Mouse (Mus musculus) embryonic facial prominence, embryonic 14.5 days (tissue): ENCODE measurements around the gene Btbd8. TPM values are rescaled to one million over a fixed set of nuclear protein-coding genes. Genes with fewer than 3 reads are reported as not detected.

ENCODE experiments used
- ATAC-seq: fragments of 200-750 bp; cut with Nextera tagmentation; 2 replicates; pipeline ENCODE4 v1.8.0; 2017; ENCODE audit warnings: low read depth, moderate number of reproducible peaks, moderate TSS enrichment
- DNase-seq: peaks from one replicate; pipeline ENCODE4 v3.0.0-alpha.2; 2015; ENCODE audit warnings: low spot score
- H3K27ac ChIP-seq: fragments of 300-500 bp; sonication (generic); replicated peaks from 2 replicates; pipeline ENCODE4 v1.5.1; 2014; ENCODE audit warnings: low read depth, mild to moderate bottlenecking, low read length, moderate library complexity
- H3K27me3 ChIP-seq: fragments of 300-500 bp; sonication (generic); replicated peaks from 2 replicates; pipeline ENCODE4 v1.6.1; 2014; ENCODE audit warnings: low read length; ENCODE audit not compliant: control insufficient read depth, insufficient read depth
- H3K36me3 ChIP-seq: fragments of 300-500 bp; sonication (generic); 2 replicates; pipeline ENCODE4 v1.6.1; 2014; ENCODE audit warnings: low read length, mixed read lengths; ENCODE audit not compliant: control insufficient read depth, insufficient read depth
- H3K4me1 ChIP-seq: fragments of 300-500 bp; sonication (generic); 2 replicates; pipeline ENCODE4 v1.6.1; 2014; ENCODE audit warnings: antibody characterized with exemption, low read length; ENCODE audit not compliant: control insufficient read depth, insufficient read depth
- H3K4me2 ChIP-seq: fragments of 300-500 bp; sonication (generic); 2 replicates; pipeline ENCODE4 v1.6.1; 2014; ENCODE audit warnings: low read depth, mild to moderate bottlenecking, low read length, moderate library complexity, mixed read lengths
- H3K4me3 ChIP-seq: fragments of 300-500 bp; sonication (generic); 2 replicates; pipeline ENCODE4 v1.5.1; 2014; ENCODE audit warnings: low read depth, mild to moderate bottlenecking, low read length
- H3K9ac ChIP-seq: fragments of 300-500 bp; sonication (generic); 2 replicates; pipeline ENCODE4 v1.6.1; 2014; ENCODE audit warnings: low read depth, mild to moderate bottlenecking, low read length, moderate library complexity, mixed read lengths
- H3K9me3 ChIP-seq: fragments of 300-500 bp; sonication (generic); 2 replicates; pipeline ENCODE4 v1.6.1; 2016; ENCODE audit warnings: low read length; ENCODE audit not compliant: control insufficient read depth
- WGBS: fragments of 180-500 bp; shearing (Covaris S2); extraction: QIAGEN DNeasy Blood & Tissue Kit; methylation state at CpG from one replicate; pipeline ENCODE4 v1.1.7; 2014; 5-methylcytosine and 5-hydroxymethylcytosine counted together
- polyA plus RNA-seq: library from polyadenylated mRNA; unstranded; fragments of >200 nt; fragmentation: Nextera tagmentation; extraction: Ambion mirVana; gene quantifications from 2 replicates; pipeline ENCODE4 v1.2.1, GENCODE M21; 2014

The Btbd8 gene
- polyA plus RNA-seq, 1 experiment from 2014 or later: 4.8 TPM

DNA sequence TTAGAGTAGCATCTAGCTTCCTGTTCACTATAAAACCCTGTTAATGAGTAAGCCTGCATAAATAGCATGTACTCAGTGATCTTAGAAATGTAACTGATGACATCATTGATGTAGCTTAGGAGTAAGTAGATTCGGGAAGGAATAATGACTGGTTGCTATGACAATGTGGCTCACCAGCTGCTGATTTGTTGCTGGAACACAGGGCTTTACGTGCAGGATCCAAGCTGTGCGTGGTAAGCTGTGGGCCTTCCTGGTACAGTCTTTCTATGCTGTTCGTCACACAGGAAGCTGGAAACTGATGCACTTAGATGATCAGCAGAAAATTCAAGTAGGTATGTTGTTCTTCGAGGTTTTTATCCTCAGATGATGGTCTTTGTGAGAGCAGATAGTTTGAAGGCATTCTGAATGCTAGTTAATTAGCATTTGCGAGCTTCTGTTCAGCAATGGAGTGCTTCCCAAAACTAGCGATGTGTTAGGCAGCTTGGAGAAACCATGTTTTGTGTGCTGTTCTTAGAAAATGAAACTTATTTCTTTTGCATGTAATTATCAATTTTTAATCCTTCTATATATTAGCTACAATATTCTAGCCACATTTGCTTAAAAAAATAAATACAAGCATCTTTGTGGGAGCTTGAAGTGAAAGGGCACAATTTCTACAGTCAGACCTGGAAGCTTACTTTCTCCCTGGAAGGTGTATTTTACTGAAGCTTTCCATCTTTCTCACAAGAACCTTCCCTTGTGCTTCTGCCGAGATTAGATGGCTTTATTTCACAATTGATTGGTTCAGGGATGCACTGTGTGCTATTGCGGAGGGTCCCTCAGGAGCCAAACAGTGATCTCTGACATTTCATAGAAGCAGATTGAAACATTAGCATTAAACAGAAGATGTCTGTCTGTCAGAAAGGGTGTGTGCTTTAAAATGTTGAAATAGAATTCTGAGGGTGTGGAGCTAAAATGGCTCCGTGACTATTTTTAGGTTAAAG, 60.0 kb downstream of the Btbd8 start:
- no peak overlapping the region for H3K9ac ChIP-seq
- H3K4me1 ChIP-seq: no peaks in the 10 kb centered on the region
- DNase-seq: peak; percentile 54
- no peaks in the 10 kb centered on the region for H3K27me3 ChIP-seq
- ATAC-seq: peak; percentile 75; the same call in 1 of the 2 replicates
- no peak overlapping the region for H3K4me3 ChIP-seq
- peaks cover 4% of the 10 kb centered on the region; the same call in 1 of the 2 replicates for H3K36me3 ChIP-seq
- whole genome bisulfite sequencing: 60% methylated on average over 10 of the region's 10 CpGs
- peaks cover 3% of the 10 kb centered on the region; the same call in 1 of the 2 replicates for H3K9me3 ChIP-seq
- H3K4me2 ChIP-seq: no peak overlapping the region
- H3K27ac ChIP-seq: peak overlapping the region; percentile 13; the same call in 1 of the 2 replicates

DNA sequence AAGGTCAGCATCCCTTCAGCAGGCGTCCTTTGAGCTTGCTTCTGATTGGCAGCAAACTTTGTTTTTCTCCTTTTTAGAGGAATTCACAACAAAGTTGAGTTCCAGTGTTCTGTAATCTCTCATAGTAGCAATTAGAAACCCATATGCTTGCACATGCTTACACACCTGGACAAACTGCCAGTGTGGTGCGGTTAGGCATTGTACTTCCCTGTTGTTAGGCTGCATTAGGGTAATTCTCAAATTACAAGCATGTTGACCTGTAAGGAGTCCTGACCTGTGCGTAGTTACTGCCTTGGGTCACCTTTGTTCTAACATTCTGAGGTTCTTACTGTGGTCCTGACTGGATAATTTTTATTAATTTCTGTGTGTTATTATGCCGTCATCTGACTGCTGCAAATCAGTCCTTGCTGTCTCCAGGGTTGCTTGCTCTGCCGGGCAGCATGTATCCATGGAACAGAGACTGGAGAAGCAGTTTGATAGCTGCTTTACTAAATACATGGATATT, 61.1 kb downstream of the Btbd8 start:
- H3K9ac ChIP-seq: no peak overlapping the region
- no peak overlapping the region for H3K4me3 ChIP-seq
- DNase-seq: no peak
- no peak overlapping the region for H3K27ac ChIP-seq
- WGBS: 42% methylated on average over 5 of the region's 5 CpGs
- peaks cover 4% of the 10 kb centered on the region; the same call in 1 of the 2 replicates for H3K36me3 ChIP-seq
- no peak overlapping the region for H3K4me2 ChIP-seq
- H3K4me1 ChIP-seq: no peaks in the 10 kb centered on the region
- H3K27me3 ChIP-seq: no peaks in the 10 kb centered on the region
- peak; percentile 50; the same call in 1 of the 2 replicates for ATAC-seq
- peaks cover 3% of the 10 kb centered on the region; the same call in 1 of the 2 replicates for H3K9me3 ChIP-seq

DNA sequence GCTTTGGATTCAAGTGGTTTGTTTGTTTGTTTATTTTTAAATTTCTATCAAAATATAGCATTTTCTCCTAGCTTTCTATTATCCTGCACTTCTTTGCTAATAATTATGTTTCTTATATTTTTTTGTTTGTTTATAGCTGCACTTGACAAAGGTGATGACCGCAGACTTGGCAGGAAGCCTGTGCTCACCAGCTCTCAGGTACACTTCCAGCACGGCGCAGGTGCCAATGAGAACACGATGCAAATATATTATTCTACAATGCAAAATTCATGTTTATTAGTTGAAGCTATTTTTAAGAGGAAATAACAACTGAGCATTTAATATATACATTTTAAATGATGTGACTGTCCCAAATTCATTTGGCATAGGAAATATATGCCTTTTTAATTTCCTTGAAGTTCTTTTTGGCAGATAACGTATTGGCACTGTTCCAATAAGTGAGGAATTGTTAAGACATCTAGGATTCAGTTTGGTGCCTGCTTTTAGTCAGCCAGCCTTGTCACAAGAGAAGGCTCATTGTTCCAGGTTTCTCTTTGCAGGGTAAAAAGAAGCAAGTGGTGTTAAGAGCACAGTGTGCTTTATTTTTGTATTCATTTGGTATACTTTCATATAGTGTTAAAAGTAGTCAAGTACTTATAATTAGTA, 62.2 kb downstream of the Btbd8 start:
- Histone ChIP-seq H3K4me1 (no peaks in the 10 kb centered on the region), H3K4me3 (no peak overlapping the region), H3K4me2 (no peak overlapping the region), H3K36me3 (no peaks in the 10 kb centered on the region), H3K27me3 (no peaks in the 10 kb centered on the region), H3K9me3 (no peaks in the 10 kb centered on the region), H3K27ac (no peak overlapping the region), H3K9ac (no peak overlapping the region)
- DNase-seq (no peak), ATAC-seq (no peak)
- 90% methylated on average over 5 of the region's 5 CpGs for WGBS

DNA sequence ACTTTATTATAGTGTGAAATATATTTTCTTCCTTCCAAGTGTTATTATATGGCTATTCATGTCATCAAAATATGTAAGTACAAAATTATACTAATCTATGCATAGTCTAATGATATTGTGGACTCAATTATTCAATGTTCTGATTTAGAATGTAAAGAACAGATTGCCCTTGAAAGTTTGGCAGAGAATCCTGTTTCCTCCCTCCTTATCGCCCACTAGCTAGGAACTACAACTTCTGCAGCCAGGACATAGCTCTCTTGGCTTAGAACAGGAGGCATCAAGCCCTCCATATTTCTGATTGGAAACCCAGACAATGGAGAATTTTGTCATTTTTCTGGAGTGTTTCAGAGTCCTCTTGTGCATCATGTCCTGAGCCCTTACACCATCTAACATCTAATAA, 62.9 kb downstream of the Btbd8 start:
- DNase-seq: no peak
- Histone ChIP-seq H3K4me1 (no peaks in the 10 kb centered on the region), H3K36me3 (no peaks in the 10 kb centered on the region), H3K9ac (no peak overlapping the region), H3K4me3 (no peak overlapping the region), H3K4me2 (no peak overlapping the region), H3K9me3 (no peaks in the 10 kb centered on the region), H3K27me3 (no peaks in the 10 kb centered on the region), H3K27ac (no peak overlapping the region)
- ATAC-seq: no peak
- WGBS: 86% methylated on average over 1 of the region's 1 CpGs

DNA sequence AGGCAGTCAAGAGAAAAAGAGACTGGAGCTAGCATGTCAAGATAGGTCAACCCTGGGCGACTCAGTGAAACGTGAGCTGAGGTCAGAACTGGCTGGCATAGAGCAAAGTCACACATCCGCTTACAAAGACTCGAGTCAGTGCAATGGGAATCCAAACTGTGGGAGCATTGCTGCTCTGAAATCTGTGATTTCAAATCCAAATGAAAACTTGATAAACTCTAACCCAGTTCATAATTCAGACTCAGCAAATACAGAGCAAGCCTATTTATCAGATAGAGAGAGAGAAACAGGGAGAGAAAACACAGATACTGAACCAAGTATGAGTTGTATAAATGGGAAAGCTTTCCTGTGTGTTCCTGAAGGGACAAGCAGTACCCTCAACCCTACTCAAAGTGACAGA, 69.5 kb downstream of the Btbd8 start, which contains the start of gene Gm42669:
Gene Gm42669, plus strand, starts transcription at position 301 of the 400 bp plus-strand sequence.
- DNase-seq (no peak), ATAC-seq (no peak)
- 70% methylated on average over 4 of the region's 4 CpGs for WGBS
- Histone ChIP-seq H3K4me3 (no peak within 1 kb of the TSS), H3K9ac (no peak within 1 kb of the TSS), H3K27ac (no peak within 1 kb of the TSS), H3K9me3 (no peaks in the 10 kb centered on the region), H3K36me3 (no peaks in the 10 kb centered on the region), H3K27me3 (no peaks in the 10 kb centered on the region), H3K4me1 (no peaks in the 10 kb centered on the region), H3K4me2 (no peak within 1 kb of the TSS)

DNA sequence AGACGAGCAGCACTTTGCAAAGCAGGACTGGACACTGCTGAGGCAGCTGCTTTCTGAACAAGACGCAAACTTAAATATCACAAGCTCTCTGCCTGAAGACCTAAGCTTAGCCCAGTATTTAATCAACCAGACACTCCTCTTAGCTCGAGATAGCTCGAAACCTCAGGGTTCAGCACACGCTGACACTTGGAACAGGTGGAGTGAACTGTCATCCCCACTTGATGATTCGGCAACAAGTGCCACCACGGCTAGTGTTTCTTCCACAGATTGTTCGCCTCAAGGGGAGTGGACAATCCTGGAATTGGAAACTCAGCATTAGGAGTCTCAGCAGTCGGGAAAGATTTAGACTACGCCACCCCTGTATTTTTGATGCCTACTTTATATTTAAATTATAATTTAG, 72.7 kb downstream of the Btbd8 start:
- no peaks in the 10 kb centered on the region for H3K36me3 ChIP-seq
- H3K4me2 ChIP-seq: no peak overlapping the region
- H3K9me3 ChIP-seq: no peaks in the 10 kb centered on the region
- H3K4me1 ChIP-seq: no peaks in the 10 kb centered on the region
- DNase-seq (peak; percentile 52), ATAC-seq (peak; percentile 62; the same call in 1 of the 2 replicates)
- WGBS: 83% methylated on average over 10 of the region's 10 CpGs
- H3K27ac ChIP-seq: no peak overlapping the region
- no peak overlapping the region for H3K4me3 ChIP-seq
- no peak overlapping the region for H3K9ac ChIP-seq
- H3K27me3 ChIP-seq: no peaks in the 10 kb centered on the region

DNA sequence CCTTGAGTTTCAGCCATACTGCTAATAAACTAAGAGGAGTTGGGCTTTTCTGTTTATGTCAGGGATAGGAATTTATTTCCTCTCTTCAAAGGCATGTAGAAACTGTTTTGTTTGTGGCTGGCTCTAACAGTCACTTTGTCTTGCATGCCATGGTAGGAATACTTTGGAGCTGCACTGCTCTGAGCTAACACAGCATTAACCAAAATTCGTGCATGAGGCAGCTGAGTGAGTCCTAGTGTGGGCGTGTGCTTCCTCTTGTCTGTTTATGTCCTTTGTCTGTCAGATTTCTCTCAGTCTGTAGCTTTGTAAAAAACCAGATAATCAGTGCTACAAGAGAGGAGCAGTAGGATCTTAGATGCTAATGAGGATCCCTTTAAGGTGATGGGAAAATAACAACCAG, 73.5 kb downstream of the Btbd8 start:
- H3K27ac ChIP-seq: no peak overlapping the region
- H3K27me3 ChIP-seq: no peaks in the 10 kb centered on the region
- ATAC-seq (no peak), DNase-seq (no peak)
- no peaks in the 10 kb centered on the region for H3K9me3 ChIP-seq
- no peaks in the 10 kb centered on the region for H3K36me3 ChIP-seq
- H3K4me3 ChIP-seq: no peak overlapping the region
- WGBS: 44% methylated on average over 2 of the region's 2 CpGs
- no peak overlapping the region for H3K9ac ChIP-seq
- H3K4me1 ChIP-seq: no peaks in the 10 kb centered on the region
- H3K4me2 ChIP-seq: no peak overlapping the region

DNA sequence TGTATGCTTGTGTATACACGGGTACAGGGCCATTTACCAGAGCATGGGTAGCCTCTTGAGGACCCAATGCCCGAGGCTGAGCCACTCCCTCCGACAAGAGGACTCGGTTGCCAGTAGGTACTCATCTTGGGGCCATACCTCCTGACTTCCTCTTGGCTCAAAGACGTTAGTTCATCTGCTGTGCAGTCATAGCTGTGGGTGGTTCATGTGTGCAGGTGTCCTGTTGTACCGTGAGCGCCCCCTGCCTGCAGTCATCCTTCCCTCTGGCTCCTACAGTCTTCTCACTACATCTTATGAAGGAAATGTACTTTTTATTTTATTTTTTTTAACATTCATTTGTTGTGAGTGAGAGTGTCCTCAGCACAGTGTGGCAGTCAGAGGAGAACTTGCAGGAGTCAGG, 75.8 kb downstream of the Btbd8 start:
- H3K27me3 ChIP-seq: no peaks in the 10 kb centered on the region
- no peaks in the 10 kb centered on the region for H3K9me3 ChIP-seq
- no peak overlapping the region for H3K27ac ChIP-seq
- H3K4me3 ChIP-seq: no peak overlapping the region
- ATAC-seq (peak; percentile 55; the same call in 1 of the 2 replicates), DNase-seq (peak; percentile 66)
- H3K9ac ChIP-seq: no peak overlapping the region
- no peaks in the 10 kb centered on the region for H3K4me1 ChIP-seq
- no peak overlapping the region for H3K4me2 ChIP-seq
- WGBS: 50% methylated on average over 7 of the region's 7 CpGs
- no peaks in the 10 kb centered on the region for H3K36me3 ChIP-seq
